Mouse (Mus musculus): Measurements from ENCODE around the gene Gjb3.

Gene Gjb3

GRCm38 (mm10) chr4:127278451-127279001 lies 52.1 kb downstream of the Gjb3 start:
- no peak for DNase-seq

All from liver (tissue).